Mouse (Mus musculus) kidney, adult 9 months (tissue): ENCODE measurements around the gene Depdc1b.

Experiments used
- DNase-seq: peaks from one replicate; pipeline ENCODE4 v3.0.0; 2022

The Depdc1b gene

DNA sequence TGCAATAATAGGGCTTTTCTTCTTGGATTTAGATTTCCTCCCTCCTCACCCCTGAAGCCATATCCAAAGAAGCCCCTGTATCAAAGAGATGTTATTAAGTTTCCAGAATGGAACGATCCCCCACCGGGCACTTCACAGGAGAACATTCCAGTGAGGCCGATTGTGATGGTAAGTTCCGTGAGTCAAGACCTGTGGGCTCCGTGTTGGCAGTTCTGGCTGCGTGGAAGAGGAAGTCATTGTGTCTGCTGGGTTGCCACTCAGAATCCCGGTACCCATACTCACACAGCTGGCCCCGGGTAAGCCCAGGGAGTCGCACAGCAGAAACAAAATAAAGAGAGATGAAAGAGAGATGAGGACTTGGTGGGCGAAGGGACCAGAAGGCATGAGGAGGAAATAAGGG, 41.2 kb downstream of the Depdc1b start:
- DNase-seq = no peak

- DNase-seq = no peak
Measured at GRCm38 (mm10) chr13:108358228-108358627, 42.1 kb downstream of the Depdc1b start.

- peak; percentile 55 for DNase-seq
Measured at GRCm38 (mm10) chr13:108367496-108367895, 51.4 kb downstream of the Depdc1b start.

- DNase-seq = no peak
Measured at GRCm38 (mm10) chr13:108370241-108370941, 54.3 kb downstream of the Depdc1b start.

- DNase-seq = no peak
Measured at GRCm38 (mm10) chr13:108371352-108371921, 55.3 kb downstream of the Depdc1b start.

GRCm38 (mm10) chr13:108373231-108373630, 57.1 kb downstream of the Depdc1b start:
- no peak for DNase-seq

DNA sequence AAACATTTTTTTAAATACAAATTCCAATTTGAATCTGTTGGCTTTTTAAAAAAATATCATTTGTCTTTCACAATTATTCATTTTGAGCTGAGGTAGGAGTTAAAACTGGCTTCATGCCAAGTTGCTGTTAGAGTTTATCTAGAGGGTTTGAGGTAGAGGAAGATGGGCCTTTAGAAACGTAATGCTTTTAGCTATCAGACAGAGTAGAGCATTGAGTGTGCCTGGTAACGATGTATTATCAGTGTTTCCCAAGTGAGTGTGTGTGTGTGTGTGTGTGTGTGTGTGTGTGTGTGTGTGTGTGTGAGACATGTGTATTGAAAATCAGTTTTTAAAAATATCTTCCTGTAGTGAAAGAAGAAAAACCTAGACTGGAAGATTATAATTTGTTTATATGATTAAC, 60.5 kb downstream of the Depdc1b start:
- no peak for DNase-seq

GRCm38 (mm10) chr13:108381161-108381560, 65.0 kb downstream of the Depdc1b start:
- no peak for DNase-seq

GRCm38 (mm10) chr13:108383051-108383450, 66.9 kb downstream of the Depdc1b start:
- no peak for DNase-seq

DNA sequence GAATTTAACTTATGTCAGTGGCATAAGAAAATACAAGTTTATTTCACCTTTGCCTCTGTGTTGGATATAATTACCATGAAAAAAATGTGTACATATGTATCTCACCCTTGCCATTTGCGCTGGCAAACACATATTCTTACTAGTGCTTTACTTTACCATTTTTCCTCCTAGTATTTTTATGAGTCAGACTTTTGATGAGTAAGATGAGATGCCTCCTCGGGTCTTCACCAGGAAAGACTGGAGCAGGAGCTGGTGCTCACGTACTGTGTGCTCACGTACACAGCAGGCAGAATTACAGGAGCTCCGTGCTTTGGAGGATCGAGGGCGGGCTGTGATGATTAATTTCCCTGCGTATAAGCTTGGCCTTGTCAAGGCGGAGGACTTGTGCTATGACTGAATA, 69.9 kb downstream of the Depdc1b start:
- DNase-seq = no peak

DNA sequence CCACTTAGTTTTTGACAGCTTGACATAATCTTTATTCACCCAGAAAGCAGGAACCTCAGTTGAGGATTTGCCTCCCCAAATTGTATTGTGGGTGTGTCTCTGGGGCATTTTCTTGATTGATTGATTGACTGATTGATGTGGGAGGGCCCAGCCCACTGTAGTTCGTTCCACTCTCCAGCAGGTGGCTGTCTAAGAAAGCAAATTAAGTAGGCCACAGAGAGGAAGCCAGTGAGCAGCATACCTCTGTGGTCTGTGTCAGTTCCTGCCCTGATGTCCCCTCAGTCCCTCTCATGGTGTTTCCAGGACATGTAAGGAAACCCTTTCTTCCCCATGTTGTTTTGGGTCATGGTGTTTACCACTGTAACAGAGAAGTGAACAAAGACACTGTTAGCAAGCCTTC, 74.4 kb downstream of the Depdc1b start:
- DNase-seq = peak; percentile 59

GRCm38 (mm10) chr13:108403197-108403596, 87.1 kb downstream of the Depdc1b start:
- DNase-seq = no peak

GRCm38 (mm10) chr13:108404372-108404771, 88.2 kb downstream of the Depdc1b start:
- no peak for DNase-seq

DNA sequence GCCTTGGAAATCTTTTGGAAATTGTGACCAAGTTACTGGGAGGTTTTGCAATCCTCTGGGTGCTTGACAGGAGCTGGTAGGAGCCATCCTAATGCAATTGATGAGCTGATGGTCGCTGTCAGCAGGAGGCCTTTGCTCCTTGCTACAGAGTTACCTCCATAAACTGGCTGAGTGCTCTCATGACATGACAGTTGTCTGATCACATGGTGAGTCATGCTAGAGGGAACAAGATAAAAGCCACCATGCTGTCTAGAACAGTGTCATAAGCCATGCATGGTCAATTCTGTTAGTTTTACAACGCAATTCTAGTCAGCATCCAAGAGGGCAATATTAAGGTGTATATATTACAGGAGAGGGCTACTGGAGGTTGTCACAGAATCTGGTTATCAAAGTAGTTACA, 99.3 kb downstream of the Depdc1b start:
- no peak for DNase-seq

GRCm38 (mm10) chr13:108418741-108419507, 102.8 kb downstream of the Depdc1b start:
- peak; percentile 68 for DNase-seq

- DNase-seq = no peak
Measured at GRCm38 (mm10) chr13:108426322-108426721, 110.2 kb downstream of the Depdc1b start.

DNA sequence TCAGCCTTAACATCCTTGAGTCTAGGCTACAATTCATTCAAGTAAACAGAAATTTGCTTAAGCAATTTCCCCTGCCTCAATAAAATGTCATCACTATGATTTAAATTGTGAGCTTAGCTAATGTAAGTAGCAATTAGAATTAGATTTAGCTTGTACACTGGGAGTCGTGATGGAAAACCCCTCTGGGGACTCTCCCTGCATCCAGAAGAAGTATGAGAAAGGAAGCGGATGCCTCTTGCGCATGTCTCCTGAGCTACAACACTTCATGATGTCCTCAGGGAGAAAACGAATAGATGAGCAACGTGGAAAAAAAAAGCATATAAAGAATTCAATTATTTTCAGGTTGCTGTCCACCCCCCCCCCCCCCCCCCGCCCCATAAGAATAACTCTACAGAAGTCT, 112.7 kb downstream of the Depdc1b start:
- DNase-seq = no peak

- DNase-seq = peak; percentile 26
Measured at GRCm38 (mm10) chr13:108429623-108430022, 113.5 kb downstream of the Depdc1b start.

- no peak for DNase-seq
Measured at GRCm38 (mm10) chr13:108431776-108432175, 115.6 kb downstream of the Depdc1b start.

DNA sequence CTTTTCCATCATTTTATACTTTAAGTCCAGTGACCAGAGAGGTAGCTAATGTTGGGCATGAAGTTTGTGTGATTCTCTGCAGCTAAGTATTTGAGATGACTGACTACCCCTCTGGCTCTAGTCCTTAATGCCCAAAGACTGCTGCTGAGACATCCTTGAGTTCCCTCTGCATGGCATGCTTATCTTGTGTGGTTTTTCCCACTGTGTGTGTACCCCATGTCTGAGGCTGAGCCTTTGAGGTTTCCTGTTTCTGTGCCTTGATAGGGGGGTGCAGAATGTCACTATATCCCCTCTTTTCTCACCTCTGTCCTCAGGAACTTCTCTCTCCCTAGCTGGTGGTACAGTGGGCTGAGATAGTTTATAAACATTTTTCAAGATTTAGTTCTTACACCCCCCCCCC, 119.6 kb downstream of the Depdc1b start:
- DNase-seq = no peak

DNA sequence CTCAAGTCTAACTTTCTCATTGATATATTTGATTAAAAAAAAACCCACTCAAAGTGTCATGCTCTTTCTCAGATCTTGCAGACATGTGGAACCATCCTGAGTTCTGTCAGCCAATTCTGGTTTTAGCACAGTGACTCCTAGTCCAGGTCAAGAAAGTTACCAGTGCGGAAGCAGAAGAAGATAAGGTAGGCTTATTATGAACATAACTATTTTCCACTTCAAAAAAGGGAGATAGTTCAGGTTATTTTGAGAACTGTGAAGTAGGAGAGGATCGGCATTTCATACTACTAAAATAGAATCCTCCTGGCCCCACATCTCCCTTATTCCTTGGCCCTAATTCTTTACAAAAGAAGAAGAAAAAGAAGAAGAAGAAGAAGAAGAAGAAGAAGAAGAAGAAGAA, 121.3 kb downstream of the Depdc1b start:
- DNase-seq = no peak

DNA sequence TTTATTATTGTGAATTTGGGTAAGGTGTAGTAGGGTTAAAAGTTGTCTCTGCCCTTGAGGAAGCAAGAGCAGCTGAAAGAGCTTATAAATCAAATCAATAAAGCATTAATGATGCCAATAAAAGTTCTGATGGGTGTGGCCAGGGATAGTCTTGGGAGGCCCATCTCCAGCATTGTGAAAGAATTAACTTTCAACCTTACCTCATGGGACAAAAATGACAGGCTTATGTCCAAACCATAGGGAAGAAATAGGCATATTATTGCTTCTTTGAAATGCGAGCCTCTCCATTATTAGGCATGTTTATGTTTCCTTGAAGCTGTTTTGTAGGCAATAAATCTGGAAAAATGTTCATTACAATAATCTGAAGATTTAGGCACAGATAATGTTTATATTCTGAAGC, 122.9 kb downstream of the Depdc1b start:
- DNase-seq = no peak

DNA sequence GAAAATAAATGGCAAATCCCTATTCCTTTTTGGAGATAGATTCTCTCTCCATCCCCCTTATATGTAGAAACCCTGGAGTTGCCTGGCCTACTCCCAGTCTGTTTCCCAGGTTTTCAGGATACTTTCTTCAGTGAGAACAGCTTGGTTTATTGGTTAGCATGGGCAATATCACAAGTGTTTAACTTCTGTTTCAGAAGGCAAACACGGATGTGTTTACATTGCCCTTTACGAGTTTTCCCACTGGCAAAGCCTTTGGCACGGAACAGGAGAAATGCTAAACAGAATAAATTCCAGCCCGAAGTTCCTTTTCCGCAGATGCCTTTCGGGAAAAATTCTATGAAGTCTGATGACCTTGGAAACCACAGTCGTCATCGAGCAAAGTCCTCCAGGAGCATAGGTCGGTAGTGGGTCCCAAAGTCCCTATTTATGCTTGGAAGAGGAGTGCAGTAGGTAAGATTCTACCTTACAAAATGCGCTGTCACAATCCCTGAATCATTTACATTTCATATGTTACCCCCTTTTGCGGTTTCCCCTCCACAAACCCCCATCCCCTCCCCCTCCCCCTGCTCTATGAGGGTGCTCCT, 132.3 kb downstream of the Depdc1b start:
- peak; percentile 62 for DNase-seq
